Mouse (Mus musculus) limb, embryonic 11.5 days (tissue): ENCODE measurements around the gene Hist1h4d. TPM values are rescaled to one million over a fixed set of nuclear protein-coding genes. Genes with fewer than 3 reads are reported as not detected.
"Not testable (repeated sequence)": the region's sequence is repeated elsewhere in the genome, so short reads cannot be mapped to it uniquely, and the experiment has no call there.

Experiments
- ATAC-seq: fragments of 200-750 bp; cut with Nextera tagmentation; 2 replicates; pipeline ENCODE4 v1.8.0; 2017; ENCODE audit warnings: low read depth; ENCODE audit not compliant: insufficient number of reproducible peaks, low FRiP score, low TSS enrichment
- DNase-seq: peaks from one replicate; pipeline ENCODE4 v3.0.0-alpha.2; 2015; ENCODE audit warnings: low spot score
- H3K27ac ChIP-seq: fragments of 300-500 bp; sonication (generic); replicated peaks from 2 replicates; pipeline ENCODE4 v1.5.1; 2014; ENCODE audit warnings: low read depth, mild to moderate bottlenecking, low read length
- H3K27me3 ChIP-seq: fragments of 300-500 bp; sonication (generic); 2 replicates; pipeline ENCODE4 v1.6.1; 2014; ENCODE audit warnings: mild to moderate bottlenecking, low read length, mixed read lengths; ENCODE audit not compliant: control insufficient read depth, insufficient read depth
- H3K36me3 ChIP-seq: fragments of 300-500 bp; sonication (generic); 2 replicates; pipeline ENCODE4 v1.6.1; 2014; ENCODE audit warnings: mild to moderate bottlenecking, low read length, moderate library complexity, mixed read lengths; ENCODE audit not compliant: control insufficient read depth, insufficient read depth
- H3K4me1 ChIP-seq: fragments of 300-500 bp; sonication (generic); 2 replicates; pipeline ENCODE4 v1.6.1; 2014; ENCODE audit warnings: low read length, mixed read lengths; ENCODE audit not compliant: control insufficient read depth, insufficient read depth
- H3K4me2 ChIP-seq: fragments of 300-500 bp; sonication (generic); 2 replicates; pipeline ENCODE4 v1.6.1; 2014; ENCODE audit warnings: low read depth, mild to moderate bottlenecking, moderate library complexity; ENCODE audit not compliant: severe bottlenecking
- H3K4me3 ChIP-seq: fragments of 300-500 bp; sonication (generic); 2 replicates; pipeline ENCODE4 v1.5.1; 2014; ENCODE audit warnings: low read depth, low read length
- H3K9ac ChIP-seq: fragments of 300-500 bp; sonication (generic); 2 replicates; pipeline ENCODE4 v1.6.1; 2014; ENCODE audit warnings: mild to moderate bottlenecking, low read length
- H3K9me3 ChIP-seq: fragments of 300-500 bp; sonication (generic); 2 replicates; pipeline ENCODE4 v1.6.1; 2016; ENCODE audit warnings: low read length; ENCODE audit not compliant: control insufficient read depth
- WGBS: fragments of 180-500 bp; shearing (Covaris S2); extraction: QIAGEN DNeasy Blood & Tissue Kit; methylation state at CpG from one replicate; pipeline ENCODE4 v1.1.7; 2014; 5-methylcytosine and 5-hydroxymethylcytosine counted together
- polyA plus RNA-seq: library from polyadenylated mRNA; unstranded; fragments of >200 nt; fragmentation: Nextera tagmentation; extraction: Ambion mirVana; gene quantifications from 2 replicates; pipeline ENCODE4 v1.2.1, GENCODE M21; 2014

The Hist1h4d gene
- polyA plus RNA-seq, 1 experiment from 2014 or later: 134 TPM

DNA sequence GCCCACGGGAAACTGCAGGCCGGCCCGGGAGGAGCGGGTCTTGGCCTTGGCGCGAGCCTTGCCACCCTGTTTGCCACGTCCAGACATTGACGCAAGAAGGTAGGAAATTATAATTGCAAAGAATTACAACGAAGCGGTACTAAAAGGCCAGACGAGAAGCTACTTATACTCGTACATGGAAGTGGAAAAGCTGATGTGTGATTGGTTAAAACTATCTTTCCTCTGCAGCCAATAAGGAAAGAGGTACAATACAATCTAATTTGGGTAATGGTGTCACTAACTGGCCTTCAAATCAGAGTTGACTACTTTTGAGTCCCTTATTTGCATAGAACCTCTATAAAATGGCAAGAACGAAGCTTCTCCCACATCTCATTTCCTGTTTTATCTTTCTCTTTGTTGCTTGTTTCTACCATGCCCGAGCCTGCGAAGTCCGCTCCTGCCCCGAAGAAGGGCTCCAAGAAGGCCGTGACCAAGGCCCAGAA lies 10.3 kb upstream of the Hist1h4d start, which contains the start of the genes Hist1h2ae and Hist1h2bg:
Hist1h2ae (minus strand) TSS at position 199 of the 482 bp plus-strand sequence.
Hist1h2bg (plus strand) TSS at position 375 of the 482 bp plus-strand sequence.
- Histone ChIP-seq H3K9me3 (no peaks in the 10 kb centered on the region), H3K4me1 (0 out of 2 replicates have a peak, but pooled peaks cover 3% of the 10 kb centered on the region), H3K27ac (peak within 1 kb of the TSS; percentile 95), H3K9ac (peak within 1 kb of the TSS; percentile 71), H3K27me3 (no peaks in the 10 kb centered on the region), H3K4me2 (peak within 1 kb of the TSS; percentile 80), H3K36me3 (no peaks in the 10 kb centered on the region), H3K4me3 (peak within 1 kb of the TSS; percentile 32)
- DNase-seq (peak; percentile 78), ATAC-seq (peak; percentile 93)
- WGBS: under 1% methylated on average over 18 of the region's 18 CpGs

DNA sequence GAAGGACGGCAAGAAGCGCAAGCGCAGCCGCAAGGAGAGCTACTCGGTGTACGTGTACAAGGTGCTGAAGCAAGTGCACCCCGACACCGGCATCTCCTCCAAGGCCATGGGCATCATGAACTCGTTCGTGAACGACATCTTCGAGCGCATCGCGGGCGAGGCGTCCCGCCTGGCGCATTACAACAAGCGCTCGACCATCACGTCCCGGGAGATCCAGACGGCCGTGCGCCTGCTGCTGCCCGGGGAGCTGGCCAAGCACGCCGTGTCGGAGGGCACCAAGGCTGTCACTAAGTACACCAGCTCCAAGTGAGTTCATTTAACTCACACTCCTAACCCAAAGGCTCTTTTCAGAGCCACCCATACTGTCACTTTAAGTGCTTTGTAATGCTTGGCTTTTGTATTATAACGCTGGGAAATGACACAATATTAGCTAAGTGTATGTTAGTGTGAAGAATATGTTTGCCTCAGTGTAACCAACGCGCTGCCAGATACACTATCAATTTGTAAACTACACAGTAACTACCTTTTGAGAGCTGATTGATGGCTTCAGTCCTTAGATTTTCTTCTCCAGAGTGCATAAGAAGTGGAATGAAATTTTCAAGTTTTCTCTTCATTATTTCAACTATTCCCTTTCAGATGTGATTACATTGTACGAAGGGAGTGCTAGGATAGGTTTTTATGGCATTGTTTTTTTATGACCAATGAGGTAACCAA lies 9.7 kb upstream of the Hist1h4d start:
- H3K4me1 ChIP-seq, H3K27me3 ChIP-seq, H3K36me3 ChIP-seq, H3K9me3 ChIP-seq, ATAC-seq: not testable (repeated sequence)
- peak; percentile 60 for DNase-seq
- H3K27ac ChIP-seq: peak overlapping the region; percentile 95
- peak overlapping the region; percentile 71 for H3K9ac ChIP-seq
- WGBS: under 1% methylated on average over 9 of the region's 34 CpGs
- peak overlapping the region; percentile 80 for H3K4me2 ChIP-seq
- H3K4me3 ChIP-seq: peak overlapping the region; percentile 32

DNA sequence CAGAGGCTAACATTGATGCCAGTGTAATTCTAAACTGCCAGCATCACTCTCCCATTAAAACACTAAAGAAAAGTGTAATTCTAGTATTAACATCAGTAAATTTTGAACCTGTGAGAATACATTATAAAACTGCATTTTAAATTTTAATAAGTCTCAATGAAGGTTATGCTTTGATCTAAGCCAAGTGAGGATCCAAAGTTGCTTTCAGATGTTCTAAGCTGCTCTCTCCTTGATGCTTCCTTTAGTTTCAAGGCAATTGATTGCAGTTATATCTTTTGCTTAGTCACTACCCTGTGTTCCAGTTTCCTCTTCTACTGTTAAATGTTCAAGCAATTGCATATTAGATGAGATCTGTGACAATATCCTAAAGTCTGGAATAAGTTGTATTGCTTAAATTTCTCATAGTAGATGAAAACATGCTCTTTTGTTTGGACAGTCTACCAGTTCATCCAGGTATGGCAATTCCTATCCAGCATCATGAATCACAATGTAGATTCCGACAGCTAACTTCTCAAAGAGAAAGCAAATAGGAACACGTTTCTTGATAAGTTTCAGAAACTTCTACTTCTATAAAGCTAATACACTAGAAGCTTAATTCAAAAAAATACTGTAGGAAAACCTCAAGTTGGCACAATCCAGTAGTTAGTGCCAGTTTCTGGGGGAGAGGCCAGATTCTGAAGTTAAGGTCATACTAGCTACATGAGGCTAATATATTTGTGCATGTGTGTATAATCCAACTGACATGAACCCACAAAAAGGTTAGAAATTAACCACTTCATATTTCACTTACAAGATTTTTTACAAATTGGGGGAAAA lies 9.0 kb upstream of the Hist1h4d start:
- Histone ChIP-seq H3K36me3 (no peaks in the 10 kb centered on the region), H3K4me1 (peaks cover 8% of the 10 kb centered on the region; the same call in 1 of the 2 replicates), H3K27ac (peak overlapping the region; percentile 95), H3K27me3 (no peaks in the 10 kb centered on the region), H3K4me2 (peak overlapping the region; percentile 80), H3K9ac (peak overlapping the region; percentile 71), H3K4me3 (peak overlapping the region; percentile 32), H3K9me3 (no peaks in the 10 kb centered on the region)
- WGBS: 39% methylated on average over 2 of the region's 2 CpGs
- DNase-seq (peak; percentile 31), ATAC-seq (no peak)

DNA sequence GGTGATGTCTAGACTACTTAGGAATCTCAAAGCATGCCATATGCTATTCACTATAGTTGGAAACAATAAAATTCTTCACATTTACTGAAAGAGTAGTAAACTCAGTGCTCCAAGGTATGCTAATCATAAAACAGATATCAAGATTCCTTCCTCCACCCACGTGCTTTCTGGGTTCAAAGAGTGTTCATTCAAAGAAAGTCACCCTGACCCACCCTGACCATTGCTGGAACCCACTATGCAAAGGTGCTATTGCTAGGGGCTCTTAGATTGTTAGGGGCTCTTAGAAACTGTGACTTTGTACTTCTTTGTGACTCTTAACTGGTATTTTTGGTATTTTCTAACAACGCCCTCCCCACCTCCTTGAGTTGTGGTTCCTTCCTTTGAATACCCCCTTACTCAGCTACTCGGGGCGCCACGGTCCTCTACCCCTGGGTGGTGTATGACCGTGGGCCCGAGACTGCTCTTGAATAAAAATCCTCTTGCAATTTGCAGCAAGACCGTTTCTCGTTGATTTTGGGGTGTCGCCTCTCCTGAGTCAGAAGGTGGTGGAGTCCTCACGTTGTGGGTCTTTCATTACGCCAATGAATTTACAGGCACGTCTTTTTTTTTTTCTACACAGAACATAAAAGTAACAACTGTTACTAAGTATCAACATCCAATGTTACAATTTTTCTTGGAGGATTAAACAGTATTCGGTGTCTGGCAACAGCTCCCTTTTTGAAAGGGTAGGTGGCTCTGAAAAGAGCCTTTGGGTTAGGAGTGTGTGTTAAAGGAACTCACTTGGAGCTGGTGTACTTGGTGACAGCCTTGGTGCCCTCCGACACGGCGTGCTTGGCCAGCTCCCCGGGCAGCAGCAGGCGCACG lies 8.1 kb upstream of the Hist1h4d start:
- not testable (repeated sequence) for H3K27me3 ChIP-seq, H3K4me1 ChIP-seq, H3K36me3 ChIP-seq, H3K9me3 ChIP-seq, ATAC-seq
- peak overlapping the region; percentile 95 for H3K27ac ChIP-seq
- 14% methylated on average over 18 of the region's 20 CpGs for WGBS
- peak overlapping the region; percentile 82 for H3K9ac ChIP-seq
- peak overlapping the region; percentile 80 for H3K4me2 ChIP-seq
- peak; percentile 59 for DNase-seq
- peak overlapping the region; percentile 37 for H3K4me3 ChIP-seq

DNA sequence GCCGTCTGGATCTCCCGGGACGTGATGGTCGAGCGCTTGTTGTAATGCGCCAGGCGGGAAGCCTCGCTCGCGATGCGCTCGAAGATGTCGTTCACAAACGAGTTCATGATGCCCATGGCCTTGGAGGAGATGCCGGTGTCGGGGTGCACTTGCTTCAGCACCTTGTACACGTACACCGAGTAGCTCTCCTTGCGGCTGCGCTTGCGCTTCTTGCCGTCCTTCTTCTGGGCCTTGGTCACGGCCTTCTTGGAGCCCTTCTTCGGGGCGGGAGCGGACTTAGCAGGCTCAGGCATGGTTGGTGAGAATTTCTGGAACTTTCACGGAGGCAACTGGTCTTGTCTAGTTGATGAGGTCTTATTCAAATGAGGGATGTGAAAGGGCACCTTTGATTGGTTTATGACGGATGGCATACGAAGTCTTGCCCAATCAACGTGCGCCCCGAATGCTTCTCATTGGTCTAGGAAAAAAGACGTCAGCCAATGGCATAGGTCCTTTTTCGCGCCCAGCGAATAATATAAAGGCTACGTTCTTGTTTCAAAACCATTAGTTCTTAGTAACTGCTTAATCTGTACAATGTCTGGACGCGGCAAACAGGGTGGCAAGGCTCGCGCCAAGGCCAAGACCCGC lies 7.4 kb upstream of the Hist1h4d start, which contains the start of the genes Hist1h2bf and Hist1h2ad:
Hist1h2bf (minus strand) TSS at position 299 of the 627 bp plus-strand sequence.
Hist1h2ad (plus strand) TSS at position 484 of the 627 bp plus-strand sequence.
- H3K27me3 ChIP-seq, H3K36me3 ChIP-seq, H3K4me1 ChIP-seq, H3K9me3 ChIP-seq: not testable (repeated sequence)
- peak; percentile 90 for ATAC-seq
- Histone ChIP-seq H3K4me2 (peak within 1 kb of the TSS; percentile 80), H3K27ac (peak within 1 kb of the TSS; percentile 95), H3K4me3 (peak within 1 kb of the TSS; percentile 37), H3K9ac (peak within 1 kb of the TSS; percentile 82)
- peak; percentile 91 for DNase-seq
- under 1% methylated on average over 35 of the region's 42 CpGs for WGBS

DNA sequence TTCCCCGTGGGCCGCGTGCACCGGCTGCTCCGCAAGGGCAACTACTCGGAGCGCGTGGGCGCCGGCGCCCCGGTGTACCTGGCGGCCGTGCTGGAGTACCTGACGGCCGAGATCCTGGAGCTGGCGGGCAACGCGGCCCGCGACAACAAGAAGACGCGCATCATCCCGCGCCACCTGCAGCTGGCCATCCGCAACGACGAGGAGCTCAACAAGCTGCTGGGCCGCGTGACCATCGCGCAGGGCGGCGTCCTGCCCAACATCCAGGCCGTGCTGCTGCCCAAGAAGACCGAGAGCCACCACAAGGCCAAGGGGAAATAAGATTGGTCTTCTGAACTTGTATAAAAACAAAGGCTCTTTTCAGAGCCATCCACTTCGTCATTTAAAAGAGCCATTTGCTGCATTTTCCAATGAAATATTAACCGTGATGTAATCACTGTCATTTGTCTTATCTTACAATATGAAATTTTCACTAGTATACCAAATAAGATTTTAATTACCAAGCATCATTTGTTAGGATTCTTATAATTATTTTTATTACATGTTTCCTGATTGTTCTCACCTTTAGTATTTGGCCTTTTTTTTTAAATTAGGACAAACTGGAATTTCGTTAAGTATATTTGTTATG lies 6.7 kb upstream of the Hist1h4d start:
- Histone ChIP-seq H3K9ac (peak overlapping the region; percentile 60; the same call in 1 of the 2 replicates), H3K27ac (peak overlapping the region; percentile 95), H3K4me3 (peak overlapping the region; percentile 28), H3K4me2 (peak overlapping the region; percentile 43; the same call in 1 of the 2 replicates)
- not testable (repeated sequence) for H3K9me3 ChIP-seq, H3K27me3 ChIP-seq, H3K36me3 ChIP-seq, H3K4me1 ChIP-seq, ATAC-seq
- DNase-seq: peak; percentile 30
- WGBS: under 1% methylated on average over 6 of the region's 39 CpGs

DNA sequence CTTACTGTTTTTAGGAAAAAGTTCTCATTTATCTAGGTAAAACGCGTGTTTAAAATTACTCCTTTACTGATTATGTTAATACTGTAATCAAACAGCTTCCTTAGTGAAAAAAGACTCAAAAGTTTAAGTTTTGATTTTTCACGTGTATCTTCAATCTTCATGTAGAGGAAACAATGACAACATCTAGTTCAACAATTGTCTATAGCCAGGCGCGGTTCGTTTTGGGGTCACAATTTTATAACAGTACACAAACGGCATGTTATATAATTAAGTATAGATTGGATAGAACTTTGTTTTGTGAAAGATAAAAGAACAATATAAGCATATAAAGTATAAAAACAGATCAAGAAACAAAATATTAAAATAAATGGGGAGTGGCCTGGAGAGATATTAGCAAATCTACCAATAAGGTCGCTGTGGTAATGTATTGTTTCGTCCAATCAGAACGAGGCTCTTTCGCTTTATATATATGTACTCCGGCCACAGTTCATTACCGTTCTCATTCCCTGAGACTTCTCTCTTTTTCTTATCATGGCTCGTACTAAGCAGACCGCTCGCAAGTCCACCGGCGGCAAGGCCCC lies 6.0 kb upstream of the Hist1h4d start, which contains the start of gene Hist1h3d:
Hist1h3d (plus strand) TSS at position 493 of the 581 bp plus-strand sequence.
- H3K4me3 ChIP-seq: peak within 1 kb of the TSS; percentile 45

More for the DNA sequence above, 6.0 kb upstream of the Hist1h4d start, which contains the start of gene Hist1h3d:
- Histone ChIP-seq H3K27me3 (no peaks in the 10 kb centered on the region), H3K4me1 (peaks cover 5% of the 10 kb centered on the region; the same call in 1 of the 2 replicates), H3K36me3 (no peaks in the 10 kb centered on the region), H3K27ac (peak within 1 kb of the TSS; percentile 94), H3K4me2 (peak within 1 kb of the TSS; percentile 69), H3K9me3 (no peaks in the 10 kb centered on the region), H3K9ac (peak within 1 kb of the TSS; percentile 85)
- WGBS: under 1% methylated on average over 18 of the region's 18 CpGs
- ATAC-seq (peak; percentile 68), DNase-seq (peak; percentile 75)
